Mouse (Mus musculus) liver, embryonic 16.5 days (tissue): ENCODE measurements at regions not wholly inside any gene's neighbourhood (a gene's known extent, or its start where the extent isn't known, plus 50 kb on each side); places are given as distances from the start of the nearest gene placed in this dataset.

ENCODE experiments used
- ATAC-seq: fragments of 200-750 bp; cut with Nextera tagmentation; 2 replicates; pipeline ENCODE4 v1.8.0; 2017; ENCODE audit warnings: low read depth, mild to moderate bottlenecking, moderate number of reproducible peaks, moderate library complexity
- H3K27ac ChIP-seq: fragments of 300-500 bp; sonication (generic); 2 replicates; pipeline ENCODE4 v1.5.1; 2014; ENCODE audit warnings: mild to moderate bottlenecking, low read length
- H3K27me3 ChIP-seq: fragments of 300-500 bp; sonication (generic); 2 replicates; pipeline ENCODE4 v1.6.1; 2014; ENCODE audit warnings: low read depth, low read length, mixed read lengths; ENCODE audit not compliant: control insufficient read depth, insufficient read depth
- H3K36me3 ChIP-seq: fragments of 300-500 bp; sonication (generic); 2 replicates; pipeline ENCODE4 v1.6.1; 2014; ENCODE audit warnings: mild to moderate bottlenecking; ENCODE audit not compliant: control insufficient read depth, insufficient read depth
- H3K4me1 ChIP-seq: fragments of 300-500 bp; sonication (generic); 2 replicates; pipeline ENCODE4 v1.6.1; 2014; ENCODE audit warnings: low read depth, low read length, mixed read lengths; ENCODE audit not compliant: control insufficient read depth
- H3K4me2 ChIP-seq: fragments of 300-500 bp; sonication (generic); 2 replicates; pipeline ENCODE4 v1.6.1; 2014; ENCODE audit warnings: low read depth, low read length, mixed read lengths
- H3K4me3 ChIP-seq: fragments of 300-500 bp; sonication (generic); 2 replicates; pipeline ENCODE4 v1.5.1; 2014; ENCODE audit warnings: low read depth, mild to moderate bottlenecking, low read length
- H3K9ac ChIP-seq: fragments of 300-500 bp; sonication (generic); 2 replicates; pipeline ENCODE4 v1.6.1; 2014; ENCODE audit warnings: low read depth, low read length
- H3K9me3 ChIP-seq: fragments of 300-500 bp; sonication (generic); replicated peaks from 2 replicates; pipeline ENCODE4 v1.6.1; 2016; ENCODE audit warnings: low read length; ENCODE audit not compliant: control insufficient read depth
- WGBS: fragments of 180-500 bp; shearing (Covaris S2); extraction: QIAGEN DNeasy Blood & Tissue Kit; methylation state at CpG from one replicate; pipeline ENCODE4 v1.1.7; 2014; ENCODE audit not compliant: insufficient replicate concordance; 5-methylcytosine and 5-hydroxymethylcytosine counted together

GRCm38 (mm10) chr5:51653507-51653906, 86.0 kb upstream of the Ppargc1a start:
- Histone ChIP-seq H3K9ac (no peak overlapping the region), H3K4me1 (no peaks in the 10 kb centered on the region), H3K9me3 (no peaks in the 10 kb centered on the region), H3K27ac (no peak overlapping the region), H3K4me2 (no peak overlapping the region), H3K36me3 (no peaks in the 10 kb centered on the region), H3K27me3 (no peaks in the 10 kb centered on the region), H3K4me3 (no peak overlapping the region)
- WGBS = 36% methylated on average over 2 of the region's 2 CpGs
- no peak for ATAC-seq

GRCm38 (mm10) chr5:51624400-51624799, 56.9 kb upstream of the Ppargc1a start:
- no peak overlapping the region for H3K4me3 ChIP-seq
- H3K27ac ChIP-seq = no peak overlapping the region
- H3K4me2 ChIP-seq = no peak overlapping the region
- H3K36me3 ChIP-seq = no peaks in the 10 kb centered on the region
- no peaks in the 10 kb centered on the region for H3K27me3 ChIP-seq
- no peaks in the 10 kb centered on the region for H3K9me3 ChIP-seq
- ATAC-seq = no peak
- H3K4me1 ChIP-seq = no peaks in the 10 kb centered on the region
- no peak overlapping the region for H3K9ac ChIP-seq
- WGBS = 58% methylated on average over 5 of the region's 5 CpGs
